Mouse (Mus musculus) embryonic facial prominence, embryonic 13.5 days (tissue): ENCODE data around the gene Gm9837. TPM values are rescaled to one million over a fixed set of nuclear protein-coding genes. Genes with fewer than 3 reads are reported as not detected.
A peak's percentile ranks its signal among the peaks of the same experiment; 100 is the strongest.
"Not testable (repeated sequence)": the region's sequence is repeated elsewhere in the genome, so short reads cannot be mapped to it uniquely, and the experiment has no call there.

Experiments used
- ATAC-seq: fragments of 200-750 bp; cut with Nextera tagmentation; 2 replicates; pipeline ENCODE4 v1.8.0; 2017; ENCODE audit warnings: low read depth; ENCODE audit not compliant: insufficient number of reproducible peaks, insufficient read depth, low FRiP score, low TSS enrichment
- H3K27ac ChIP-seq: fragments of 300-500 bp; sonication (generic); 2 replicates; pipeline ENCODE4 v1.5.1; 2015; ENCODE audit warnings: moderate library complexity, mild to moderate bottlenecking, inconsistent platforms
- H3K27me3 ChIP-seq: fragments of 300-500 bp; sonication (generic); 2 replicates; pipeline ENCODE4 v1.6.1; 2015; ENCODE audit warnings: mild to moderate bottlenecking, inconsistent platforms
- H3K36me3 ChIP-seq: fragments of 300-500 bp; sonication (generic); 2 replicates; pipeline ENCODE4 v1.6.1; 2015; ENCODE audit warnings: mild to moderate bottlenecking, inconsistent platforms
- H3K4me1 ChIP-seq: fragments of 300-500 bp; sonication (generic); 2 replicates; pipeline ENCODE4 v1.6.1; 2015; ENCODE audit warnings: inconsistent platforms
- H3K4me2 ChIP-seq: fragments of 300-500 bp; sonication (generic); 2 replicates; pipeline ENCODE4 v1.6.1; 2015; ENCODE audit warnings: moderate library complexity, mild to moderate bottlenecking, inconsistent platforms
- H3K4me3 ChIP-seq: fragments of 300-500 bp; sonication (generic); 2 replicates; pipeline ENCODE4 v1.5.1; 2015; ENCODE audit warnings: mild to moderate bottlenecking, inconsistent platforms
- H3K9ac ChIP-seq: fragments of 300-500 bp; sonication (generic); 2 replicates; pipeline ENCODE4 v1.6.1; 2015; ENCODE audit warnings: mild to moderate bottlenecking, inconsistent platforms
- H3K9me3 ChIP-seq: fragments of 300-500 bp; sonication (generic); 2 replicates; pipeline ENCODE4 v1.6.1; 2016; ENCODE audit warnings: inconsistent platforms
- WGBS: fragments of 180-500 bp; shearing (Covaris S2); methylation state at CpG from one replicate; pipeline ENCODE4 v1.1.7; 2015; ENCODE audit warnings: mixed read lengths; 5-methylcytosine and 5-hydroxymethylcytosine counted together
- polyA plus RNA-seq: library from polyadenylated mRNA; unstranded; fragments of >200 nt; fragmentation: Nextera tagmentation; extraction: Ambion mirVana; gene quantifications from 2 replicates; pipeline ENCODE4 v1.2.1, GENCODE M21; 2015

Gm9837 gene
- polyA plus RNA-seq, 1 experiment from 2014 or later, result not detected

- Histone ChIP-seq H3K4me1 (peaks cover 11% of the 10 kb centered on the region), H3K9me3 (no peaks in the 10 kb centered on the region), H3K27ac (peak within 1 kb of the TSS; percentile 73), H3K9ac (peak within 1 kb of the TSS; percentile 92), H3K36me3 (peaks cover 9% of the 10 kb centered on the region), H3K4me2 (peak within 1 kb of the TSS; percentile 66), H3K27me3 (no peaks in the 10 kb centered on the region), H3K4me3 (peak within 1 kb of the TSS; percentile 85)
- peak; percentile 90 for ATAC-seq
- WGBS, result under 1% methylated on average over 44 of the region's 44 CpGs
Measured at GRCm38 (mm10) chr11:53430670-53431346, 39.5 kb downstream of the Gm9837 start, which contains the start of the genes Uqcrq and Gdf9. Gene Uqcrq (minus strand): TSS chr11:53430831. Gene Gdf9 (plus strand): TSS chr11:53431023.

GRCm38 (mm10) chr11:53430300-53430669 is 40.0 kb downstream of the Gm9837 start:
- peak overlapping the region; percentile 66 for H3K4me2 ChIP-seq
- H3K4me1 ChIP-seq, result peaks cover 11% of the 10 kb centered on the region
- peaks cover 9% of the 10 kb centered on the region for H3K36me3 ChIP-seq
- H3K27me3 ChIP-seq, result no peaks in the 10 kb centered on the region
- H3K27ac ChIP-seq, result peak overlapping the region; percentile 73
- peak overlapping the region; percentile 92 for H3K9ac ChIP-seq
- WGBS, result under 1% methylated on average over 34 of the region's 34 CpGs
- peak overlapping the region; percentile 85 for H3K4me3 ChIP-seq
- ATAC-seq, result peak; percentile 23
- no peaks in the 10 kb centered on the region for H3K9me3 ChIP-seq

GRCm38 (mm10) chr11:53429182-53429581 is 41.1 kb downstream of the Gm9837 start:
- Histone ChIP-seq H3K27me3 (no peaks in the 10 kb centered on the region), H3K4me1 (peaks cover 11% of the 10 kb centered on the region), H3K27ac (no peak overlapping the region), H3K4me3 (0 out of 2 replicates have a peak overlapping the region, but pooled peaks have one; percentile 85), H3K4me2 (peak overlapping the region; percentile 66), H3K36me3 (peaks cover 9% of the 10 kb centered on the region), H3K9ac (no peak overlapping the region), H3K9me3 (no peaks in the 10 kb centered on the region)
- ATAC-seq, result no peak

- Histone ChIP-seq H3K27ac (no peak overlapping the region), H3K4me3 (no peak overlapping the region), H3K4me2 (no peak overlapping the region), H3K9me3 (no peaks in the 10 kb centered on the region), H3K4me1 (peaks cover 11% of the 10 kb centered on the region), H3K36me3 (peaks cover 9% of the 10 kb centered on the region), H3K27me3 (no peaks in the 10 kb centered on the region), H3K9ac (no peak overlapping the region)
- 96% methylated on average over 5 of the region's 5 CpGs for WGBS
- no peak for ATAC-seq
Measured at GRCm38 (mm10) chr11:53428716-53429057, 41.6 kb downstream of the Gm9837 start.

GRCm38 (mm10) chr11:53427993-53428715 is 42.1 kb downstream of the Gm9837 start:
- no peak overlapping the region for H3K4me3 ChIP-seq
- peaks cover 11% of the 10 kb centered on the region for H3K4me1 ChIP-seq
- H3K4me2 ChIP-seq, result no peak overlapping the region
- H3K27ac ChIP-seq, result no peak overlapping the region
- H3K9ac ChIP-seq, result no peak overlapping the region
- no peak for ATAC-seq
- no peaks in the 10 kb centered on the region for H3K27me3 ChIP-seq
- 92% methylated on average over 3 of the region's 3 CpGs for WGBS
- no peaks in the 10 kb centered on the region for H3K9me3 ChIP-seq
- peaks cover 9% of the 10 kb centered on the region for H3K36me3 ChIP-seq

GRCm38 (mm10) chr11:53426914-53427313 is 43.4 kb downstream of the Gm9837 start:
- H3K4me1 ChIP-seq, result peaks cover 11% of the 10 kb centered on the region
- not testable (repeated sequence) for ATAC-seq, H3K36me3 ChIP-seq, H3K27me3 ChIP-seq, H3K4me3 ChIP-seq, H3K9me3 ChIP-seq, H3K9ac ChIP-seq, H3K4me2 ChIP-seq, H3K27ac ChIP-seq
- WGBS, result 84% methylated on average over 3 of the region's 3 CpGs

GRCm38 (mm10) chr11:53425711-53426255 is 44.5 kb downstream of the Gm9837 start:
- peaks cover 17% of the 10 kb centered on the region for H3K36me3 ChIP-seq
- WGBS, result 83% methylated on average over 6 of the region's 6 CpGs
- H3K27me3 ChIP-seq, result no peaks in the 10 kb centered on the region
- H3K4me1 ChIP-seq, result peaks cover 6% of the 10 kb centered on the region
- H3K9me3 ChIP-seq, result no peaks in the 10 kb centered on the region
- no peak overlapping the region for H3K4me3 ChIP-seq
- H3K27ac ChIP-seq, result no peak overlapping the region
- no peak for ATAC-seq
- no peak overlapping the region for H3K9ac ChIP-seq
- H3K4me2 ChIP-seq, result no peak overlapping the region

- H3K27ac ChIP-seq, result no peak overlapping the region
- ATAC-seq, result no peak
- H3K4me2 ChIP-seq, result no peak overlapping the region
- 67% methylated on average over 3 of the region's 3 CpGs for WGBS
- peaks cover 18% of the 10 kb centered on the region for H3K36me3 ChIP-seq
- no peaks in the 10 kb centered on the region for H3K27me3 ChIP-seq
- no peak overlapping the region for H3K9ac ChIP-seq
- no peak overlapping the region for H3K4me3 ChIP-seq
- peaks cover 6% of the 10 kb centered on the region for H3K4me1 ChIP-seq
- H3K9me3 ChIP-seq, result no peaks in the 10 kb centered on the region
Measured at GRCm38 (mm10) chr11:53425251-53425650, 45.0 kb downstream of the Gm9837 start.

- no peaks in the 10 kb centered on the region for H3K27me3 ChIP-seq
- H3K27ac ChIP-seq, result no peak overlapping the region
- no peaks in the 10 kb centered on the region for H3K9me3 ChIP-seq
- no peak overlapping the region for H3K4me3 ChIP-seq
- 65% methylated on average over 2 of the region's 2 CpGs for WGBS
- no peak for ATAC-seq
- H3K36me3 ChIP-seq, result peaks cover 23% of the 10 kb centered on the region
- no peak overlapping the region for H3K4me2 ChIP-seq
- H3K9ac ChIP-seq, result no peak overlapping the region
- peaks cover 5% of the 10 kb centered on the region for H3K4me1 ChIP-seq
Measured at GRCm38 (mm10) chr11:53424826-53425225, 45.5 kb downstream of the Gm9837 start.

GRCm38 (mm10) chr11:53423036-53423435 is 47.2 kb downstream of the Gm9837 start, which contains the start of gene Leap2:
Gene Leap2 (minus strand): TSS chr11:53423170.
- Histone ChIP-seq H3K36me3 (peaks cover 29% of the 10 kb centered on the region), H3K9me3 (no peaks in the 10 kb centered on the region), H3K4me1 (no peaks in the 10 kb centered on the region), H3K4me3 (no peak within 1 kb of the TSS), H3K27ac (no peak within 1 kb of the TSS), H3K27me3 (no peaks in the 10 kb centered on the region), H3K9ac (no peak within 1 kb of the TSS), H3K4me2 (no peak within 1 kb of the TSS)
- ATAC-seq, result no peak
- 92% methylated on average over 4 of the region's 4 CpGs for WGBS
